Mouse (Mus musculus): ENCODE results near the gene Fntb. TPM values are rescaled to one million over a fixed set of nuclear protein-coding genes. Genes with fewer than 3 reads are reported as not detected.
A peak's percentile ranks its signal among the peaks of the same experiment; 100 is the strongest.
"Not testable (repeated sequence)": the region's sequence is repeated elsewhere in the genome, so short reads cannot be mapped to it uniquely, and the experiment has no call there.

Fntb gene
- polyA plus RNA-seq, 1 experiment from 2014 or later = 18.9 TPM

DNA sequence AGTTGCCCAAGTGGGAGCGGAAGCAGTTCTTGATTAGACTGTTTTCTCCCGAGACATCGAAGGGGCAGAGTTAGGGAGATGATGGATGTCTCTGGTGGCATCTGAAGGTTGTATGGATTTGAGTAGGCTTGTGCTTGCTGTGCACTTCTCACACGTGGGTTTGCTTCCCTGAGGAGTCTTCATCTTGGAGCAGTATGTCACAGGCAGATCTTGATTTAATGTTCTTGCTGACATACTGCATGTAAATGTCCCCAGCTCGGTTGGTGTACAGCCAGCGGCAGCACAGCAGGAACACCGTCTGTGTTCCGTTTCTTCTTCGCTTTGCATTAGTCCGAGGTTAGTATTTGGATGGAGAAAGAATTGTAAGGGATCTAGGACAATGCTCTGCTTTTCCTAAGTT lies 91.7 kb downstream of the Fntb start:
- Histone ChIP-seq H3K4me1 (ENCODE audit: insufficient read depth, low read depth, low read length) (no peaks in the 10 kb centered on the region), H3K27me3 (replicated peaks; ENCODE audit: insufficient read depth, low read length) (no peaks in the 10 kb centered on the region), H3K27ac (ENCODE audit: low read length) (no peak overlapping the region), H3K4me2 (replicated peaks; ENCODE audit: low read depth, low read length) (no peak overlapping the region), H3K9me3 (ENCODE audit: low read length) (no peaks in the 10 kb centered on the region), H3K36me3 (ENCODE audit: insufficient read depth, low read length) (no peaks in the 10 kb centered on the region), H3K9ac (replicated peaks; ENCODE audit: low read depth) (no peak overlapping the region), H3K4me3 (ENCODE audit: low read depth, low read length) (no peak overlapping the region)
- WGBS = 84% methylated on average over 10 of the region's 10 CpGs
- DNase-seq (ENCODE audit: low spot score) (no peak), ATAC-seq (no peak)
- TF ChIP-seq CTCF (IDR thresholded peaks at IDR 0.05) (no peak), EP300 (IDR thresholded peaks at IDR 0.05) (no peak)

DNA sequence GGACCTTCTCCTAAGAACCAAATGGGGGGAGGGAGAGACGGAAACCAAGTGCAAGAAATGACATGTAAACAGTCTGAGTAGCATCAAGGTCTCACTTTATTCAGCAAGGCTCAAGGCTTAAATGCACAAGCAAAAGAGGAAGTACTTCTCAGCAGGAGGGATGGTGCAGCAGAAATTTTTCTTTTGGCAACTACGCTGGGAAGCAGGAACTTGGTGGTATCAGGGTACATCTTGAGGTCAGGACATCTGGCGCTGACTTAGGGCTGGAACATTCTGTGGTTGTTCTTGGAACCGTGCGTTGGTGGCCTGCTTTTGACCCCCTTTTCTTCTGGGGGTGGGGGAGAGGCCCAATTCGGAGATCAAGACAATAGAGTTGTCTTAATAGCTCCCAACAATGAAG lies 93.4 kb downstream of the Fntb start:
- H3K4me3 ChIP-seq (ENCODE audit: low read depth, low read length); H3K4me2 ChIP-seq (replicated peaks; ENCODE audit: low read depth, low read length); H3K9me3 ChIP-seq (ENCODE audit: low read length); H3K27me3 ChIP-seq (replicated peaks; ENCODE audit: insufficient read depth, low read length); H3K27ac ChIP-seq (ENCODE audit: low read length); DNase-seq (ENCODE audit: low spot score); H3K36me3 ChIP-seq (ENCODE audit: insufficient read depth, low read length); H3K4me1 ChIP-seq (ENCODE audit: insufficient read depth, low read depth, low read length); H3K9ac ChIP-seq (replicated peaks; ENCODE audit: low read depth); ATAC-seq: not testable (repeated sequence)
- WGBS = 80% methylated on average over 6 of the region's 6 CpGs

DNA sequence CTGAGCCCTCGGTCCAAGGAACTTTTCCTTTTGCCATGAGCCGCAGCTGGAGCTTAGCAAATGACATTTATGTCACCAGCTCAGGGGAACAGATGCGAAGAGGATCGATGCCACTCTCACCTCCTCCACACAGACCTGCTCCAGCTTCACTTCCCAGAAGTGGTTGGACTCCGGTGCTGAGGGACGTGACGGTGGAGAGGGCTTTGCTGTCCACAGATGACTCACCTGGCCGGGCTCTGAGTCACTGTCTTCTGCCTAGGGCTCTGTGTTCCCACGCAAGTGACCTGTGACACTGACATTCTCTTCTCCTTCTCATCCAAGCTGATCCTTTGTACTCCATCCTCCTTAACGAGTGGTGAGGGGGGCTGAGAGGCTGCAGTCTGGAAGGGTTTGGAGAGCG lies 98.3 kb downstream of the Fntb start:
- Histone ChIP-seq H3K9ac (replicated peaks; ENCODE audit: low read depth) (no peak overlapping the region), H3K27ac (ENCODE audit: low read length) (no peak overlapping the region)
- WGBS = 80% methylated on average over 11 of the region's 11 CpGs

DNA sequence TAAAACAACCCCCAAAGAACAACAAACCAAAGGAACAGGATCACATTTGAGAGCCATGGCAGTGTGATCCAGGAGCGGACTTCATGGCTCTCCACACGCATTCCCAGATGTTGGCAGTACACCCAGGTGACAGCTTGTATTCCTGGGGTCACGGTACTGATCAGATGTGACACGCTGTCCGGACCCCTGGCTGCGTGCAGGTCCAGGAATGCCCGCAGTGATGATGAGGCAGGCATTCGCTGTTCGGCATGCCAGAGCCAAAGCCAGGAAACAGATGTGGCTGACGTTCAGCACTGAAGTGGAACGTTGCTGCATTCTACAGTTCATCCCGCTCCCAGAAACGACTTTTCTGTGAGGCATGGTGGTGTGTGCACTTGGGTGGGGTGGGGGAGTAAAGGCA lies 99.9 kb downstream of the Fntb start:
- H3K27ac ChIP-seq (ENCODE audit: low read length) = no peak overlapping the region
- no peaks in the 10 kb centered on the region for H3K9me3 ChIP-seq (ENCODE audit: low read length)
- no peaks in the 10 kb centered on the region for H3K27me3 ChIP-seq (replicated peaks; ENCODE audit: insufficient read depth, low read length)
- WGBS = 79% methylated on average over 13 of the region's 13 CpGs
- H3K4me3 ChIP-seq (ENCODE audit: low read depth, low read length) = no peak overlapping the region
- no peaks in the 10 kb centered on the region for H3K4me1 ChIP-seq (ENCODE audit: insufficient read depth, low read depth, low read length)
- DNase-seq (ENCODE audit: low spot score) = no peak
- ATAC-seq = no peak
- H3K36me3 ChIP-seq (ENCODE audit: insufficient read depth, low read length) = no peaks in the 10 kb centered on the region
- no peak overlapping the region for H3K4me2 ChIP-seq (replicated peaks; ENCODE audit: low read depth, low read length)
- TF ChIP-seq EP300 (IDR thresholded peaks at IDR 0.05) = no peak
- no peak for TF ChIP-seq CTCF (IDR thresholded peaks at IDR 0.05)
- no peak overlapping the region for H3K9ac ChIP-seq (replicated peaks; ENCODE audit: low read depth)

More for the DNA sequence above, 98.3 kb downstream of the Fntb start:
- no peak overlapping the region for H3K4me2 ChIP-seq (replicated peaks; ENCODE audit: low read depth, low read length)
- H3K4me3 ChIP-seq (ENCODE audit: low read depth, low read length) = no peak overlapping the region
- no peaks in the 10 kb centered on the region for H3K27me3 ChIP-seq (replicated peaks; ENCODE audit: insufficient read depth, low read length)
- ATAC-seq (no peak), DNase-seq (ENCODE audit: low spot score) (no peak)
- H3K36me3 ChIP-seq (ENCODE audit: insufficient read depth, low read length) = no peaks in the 10 kb centered on the region
- no peaks in the 10 kb centered on the region for H3K9me3 ChIP-seq (ENCODE audit: low read length)
- no peak for TF ChIP-seq EP300 (IDR thresholded peaks at IDR 0.05)
- no peak for TF ChIP-seq CTCF (IDR thresholded peaks at IDR 0.05)
- H3K4me1 ChIP-seq (ENCODE audit: insufficient read depth, low read depth, low read length) = no peaks in the 10 kb centered on the region

DNA sequence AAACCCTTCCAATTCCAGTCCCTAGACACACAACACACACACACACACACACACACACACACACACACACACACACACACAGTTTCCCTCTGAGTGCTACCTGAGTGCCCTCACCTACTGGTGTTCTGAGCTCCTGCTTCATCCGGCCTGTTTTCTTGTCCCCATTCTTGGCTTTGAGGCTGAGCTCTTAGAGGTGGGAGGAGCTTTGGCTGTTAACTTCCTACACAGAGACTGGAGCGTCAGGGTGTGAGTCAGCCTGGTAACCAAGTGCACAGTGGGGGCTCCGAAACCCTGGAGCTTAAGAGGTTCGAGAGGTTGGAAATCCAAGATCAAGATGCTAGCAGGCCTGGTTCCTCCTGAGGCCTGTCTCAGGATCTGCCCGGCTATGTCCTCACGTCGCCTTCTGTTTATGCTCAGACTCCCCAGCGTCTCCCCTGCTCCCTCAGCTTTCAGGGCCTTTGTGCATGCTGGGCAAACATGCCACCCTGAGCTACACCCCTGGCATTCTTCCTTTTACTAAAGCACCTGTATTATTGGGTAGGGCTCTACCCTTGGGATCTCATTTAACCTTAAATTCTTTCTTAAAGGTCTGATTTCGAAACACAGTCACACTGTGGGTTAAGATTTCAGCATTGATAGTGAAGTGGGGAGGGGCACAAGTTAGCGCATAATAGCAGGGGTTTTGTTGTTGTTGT lies 102.3 kb downstream of the Fntb start:
- TF ChIP-seq CTCF (IDR thresholded peaks at IDR 0.05) (0 out of 2 replicates have a peak, but pooled peaks have one; percentile 4), EP300 (IDR thresholded peaks at IDR 0.05) (peak; percentile 41; the same call in 1 of the 2 replicates)
- peak; percentile 94 for ATAC-seq
- Histone ChIP-seq H3K4me1 (ENCODE audit: insufficient read depth, low read depth, low read length) (no peaks in the 10 kb centered on the region), H3K9me3 (ENCODE audit: low read length) (no peaks in the 10 kb centered on the region), H3K9ac (replicated peaks; ENCODE audit: low read depth) (no peak overlapping the region), H3K4me2 (replicated peaks; ENCODE audit: low read depth, low read length) (no peak overlapping the region), H3K4me3 (ENCODE audit: low read depth, low read length) (no peak overlapping the region), H3K27ac (ENCODE audit: low read length) (peak overlapping the region; percentile 79), H3K27me3 (replicated peaks; ENCODE audit: insufficient read depth, low read length) (no peaks in the 10 kb centered on the region), H3K36me3 (ENCODE audit: insufficient read depth, low read length) (no peaks in the 10 kb centered on the region)
- WGBS = 48% methylated on average over 10 of the region's 10 CpGs
- peak; percentile 91 for DNase-seq (ENCODE audit: low spot score)

DNA sequence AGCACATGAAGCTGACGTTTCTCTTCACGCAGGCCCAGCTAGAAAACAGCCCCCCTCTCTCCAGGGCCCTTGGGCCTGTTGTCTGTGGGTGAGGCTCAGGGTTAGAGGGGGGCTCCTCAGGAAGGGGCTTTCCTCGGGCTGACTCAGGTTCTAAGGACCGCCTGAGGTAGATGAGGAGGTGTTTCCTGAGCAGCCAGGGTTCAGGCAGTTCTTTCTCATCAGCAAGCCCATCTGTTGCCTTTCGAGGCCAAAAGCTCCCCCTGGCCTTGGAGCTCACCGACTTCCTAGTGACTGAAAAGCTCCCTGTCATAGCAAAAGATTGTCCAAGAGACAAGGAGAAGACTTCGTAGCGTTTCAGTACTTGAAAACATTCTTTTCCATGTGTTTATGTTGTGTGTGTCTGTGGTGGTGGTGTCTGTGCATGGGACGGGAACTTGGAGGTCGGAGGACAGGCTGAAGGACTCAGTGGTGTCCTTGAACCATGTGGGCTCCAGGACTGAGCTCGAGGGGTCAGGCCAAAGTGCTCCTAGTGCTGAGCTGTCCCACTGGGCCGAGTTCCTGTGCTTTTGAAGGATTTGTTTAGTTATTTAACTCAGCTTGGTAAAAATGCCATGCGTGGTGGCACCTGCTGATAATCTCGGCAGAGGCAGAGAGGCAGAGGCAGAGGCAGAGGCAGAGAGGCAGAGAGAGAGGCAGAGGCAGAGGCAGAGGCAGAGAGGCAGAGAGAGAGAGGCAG lies 103.2 kb downstream of the Fntb start:
- no peaks in the 10 kb centered on the region for H3K9me3 ChIP-seq (ENCODE audit: low read length)
- H3K27ac ChIP-seq (ENCODE audit: low read length) = peak overlapping the region; percentile 79; the same call in 1 of the 2 replicates
- no peaks in the 10 kb centered on the region for H3K36me3 ChIP-seq (ENCODE audit: insufficient read depth, low read length)
- 63% methylated on average over 14 of the region's 14 CpGs for WGBS
- no peaks in the 10 kb centered on the region for H3K4me1 ChIP-seq (ENCODE audit: insufficient read depth, low read depth, low read length)
- no peak for ATAC-seq
- H3K4me2 ChIP-seq (replicated peaks; ENCODE audit: low read depth, low read length) = no peak overlapping the region
- no peaks in the 10 kb centered on the region for H3K27me3 ChIP-seq (replicated peaks; ENCODE audit: insufficient read depth, low read length)
- H3K4me3 ChIP-seq (ENCODE audit: low read depth, low read length) = no peak overlapping the region
- DNase-seq (ENCODE audit: low spot score) = no peak
- H3K9ac ChIP-seq (replicated peaks; ENCODE audit: low read depth) = no peak overlapping the region
- no peak for TF ChIP-seq EP300 (IDR thresholded peaks at IDR 0.05)
- TF ChIP-seq CTCF (IDR thresholded peaks at IDR 0.05) = no peak
